Mouse (Mus musculus): Measurements from ENCODE around the gene Bcl2l12. TPM values are rescaled to one million over a fixed set of nuclear protein-coding genes. Genes with fewer than 3 reads are reported as not detected.

Gene Bcl2l12
- 13.3 TPM for polyA plus RNA-seq (2012; fragmentation: generic; extraction: Trizol)

- peaks cover 20% of the 10 kb centered on the region for H3K79me2 ChIP-seq (ENCODE audit: control insufficient read depth, insufficient read depth)
- TF ChIP-seq TCF12 (IDR thresholded peaks at IDR 0.05; ENCODE audit: insufficient read depth, poor library complexity, severe bottlenecking): no peak
- no peak for TF ChIP-seq CEBPB (IDR thresholded peaks at IDR 0.05; ENCODE audit: insufficient read depth, poor library complexity, severe bottlenecking)
- peak in 2 of 3 experiments; percentile 75 to 82 for TF ChIP-seq MYOD1 (IDR thresholded peaks at IDR 0.05; ENCODE audit: control insufficient read depth in 1 of 3, insufficient read length in 2 of 3, low read depth in 2 of 3)
- peak; percentile 29 for TF ChIP-seq POLR2A (IDR thresholded peaks at IDR 0.05; ENCODE audit: insufficient read length, low read depth)
- TF ChIP-seq E2F4 (IDR thresholded peaks at IDR 0.05; ENCODE audit: insufficient read depth): no peak
- TF ChIP-seq MAX (IDR thresholded peaks at IDR 0.05; ENCODE audit: low read depth): no peak
- TF ChIP-seq SRF (IDR thresholded peaks at IDR 0.05; ENCODE audit: control insufficient read depth, insufficient read length, low read depth): no peak
- TF ChIP-seq REST (IDR thresholded peaks at IDR 0.05; ENCODE audit: insufficient read depth, insufficient read length): no peak
- peak; percentile 92 for TF ChIP-seq POLR2AphosphoS2 (IDR thresholded peaks at IDR 0.05; ENCODE audit: insufficient read length, low read depth)
- TF ChIP-seq MYOG (IDR thresholded peaks at IDR 0.05; ENCODE audit: control insufficient read depth in 1 of 3, insufficient read depth in 1 of 3, insufficient read length in 2 of 3, low read depth in 2 of 3): peak; percentile 12 to 90 (median 70)
- H3ac ChIP-seq (ENCODE audit: control insufficient read depth, insufficient read length): peak within 1 kb of the TSS; percentile 50
- no peaks in the 10 kb centered on the region for H3K36me3 ChIP-seq (ENCODE audit: control insufficient read depth, insufficient read depth)
- H3K27me3 ChIP-seq (ENCODE audit: control insufficient read depth, insufficient read depth, insufficient read length): no peaks in the 10 kb centered on the region
- peak within 1 kb of the TSS; percentile 90 for H3K4me2 ChIP-seq (ENCODE audit: low read depth)
- H3K4me3 ChIP-seq: peak within 1 kb of the TSS; percentile 86
Measured at GRCm38 (mm10) chr7:44998501-44998955, at the start of gene Bcl2l12. Bcl2l12 (minus strand) TSS chr7:44998712.

- H3K36me3 ChIP-seq (ENCODE audit: control insufficient read depth, insufficient read depth): peaks cover 9% of the 10 kb centered on the region
- TF ChIP-seq CEBPB (IDR thresholded peaks at IDR 0.05; ENCODE audit: insufficient read depth, poor library complexity, severe bottlenecking) (no peak), TCF12 (IDR thresholded peaks at IDR 0.05; ENCODE audit: insufficient read depth, poor library complexity, severe bottlenecking) (no peak), REST (IDR thresholded peaks at IDR 0.05; ENCODE audit: insufficient read depth, insufficient read length) (no peak), MYOD1 (IDR thresholded peaks at IDR 0.05; ENCODE audit: control insufficient read depth in 1 of 3, insufficient read length in 2 of 3, low read depth in 2 of 3) (no peak), MAX (IDR thresholded peaks at IDR 0.05; ENCODE audit: low read depth) (no peak), E2F4 (IDR thresholded peaks at IDR 0.05; ENCODE audit: insufficient read depth) (no peak), POLR2A (IDR thresholded peaks at IDR 0.05; ENCODE audit: insufficient read length, low read depth) (no peak)
- H3K79me2 ChIP-seq (ENCODE audit: control insufficient read depth, insufficient read depth): peaks cover 13% of the 10 kb centered on the region
- no peak overlapping the region for H3K4me3 ChIP-seq
- H3ac ChIP-seq (ENCODE audit: control insufficient read depth, insufficient read length): no peak overlapping the region
- H3K4me2 ChIP-seq (ENCODE audit: low read depth): no peak overlapping the region
- H3K27me3 ChIP-seq (ENCODE audit: control insufficient read depth, insufficient read depth, insufficient read length): no peaks in the 10 kb centered on the region
Measured at GRCm38 (mm10) chr7:45047491-45047890, 49.0 kb upstream of the Bcl2l12 start.

DNA sequence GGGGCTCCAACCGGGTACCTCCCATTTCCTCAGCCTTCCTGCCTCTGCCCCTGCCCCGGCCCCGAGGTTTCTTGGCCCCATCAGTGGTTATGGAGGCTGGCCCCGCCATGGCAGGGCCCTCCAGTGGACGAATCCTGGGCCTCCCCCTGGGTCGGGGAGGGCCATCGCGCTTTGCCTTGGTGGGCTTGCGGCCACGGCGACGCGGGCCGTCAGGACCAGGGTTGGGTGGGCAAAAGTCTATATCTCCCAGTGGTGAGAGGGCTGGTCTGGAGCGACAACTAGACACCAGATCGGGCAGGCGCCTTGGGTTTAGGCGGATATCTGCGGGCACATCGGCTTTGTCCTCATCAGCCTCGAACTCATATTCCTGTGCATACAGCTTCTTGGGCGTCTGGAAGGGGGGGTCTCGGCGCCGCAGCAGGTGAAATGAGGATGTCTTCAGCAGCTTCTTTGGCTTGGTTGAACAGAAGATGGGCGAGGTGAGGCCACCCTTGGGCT, 48.4 kb upstream of the Bcl2l12 start:
- no peak for TF ChIP-seq MYOD1 (IDR thresholded peaks at IDR 0.05; ENCODE audit: control insufficient read depth in 1 of 3, insufficient read length in 2 of 3, low read depth in 2 of 3)
- TF ChIP-seq TCF12 (IDR thresholded peaks at IDR 0.05; ENCODE audit: insufficient read depth, poor library complexity, severe bottlenecking): no peak
- TF ChIP-seq SRF (IDR thresholded peaks at IDR 0.05; ENCODE audit: control insufficient read depth, insufficient read length, low read depth): no peak
- TF ChIP-seq MAX (IDR thresholded peaks at IDR 0.05; ENCODE audit: low read depth): no peak
- no peak for TF ChIP-seq CEBPB (IDR thresholded peaks at IDR 0.05; ENCODE audit: insufficient read depth, poor library complexity, severe bottlenecking)
- no peak for TF ChIP-seq USF1 (IDR thresholded peaks at IDR 0.05; ENCODE audit: low read depth)
- no peak for TF ChIP-seq POLR2A (IDR thresholded peaks at IDR 0.05; ENCODE audit: insufficient read length, low read depth)
- TF ChIP-seq POLR2AphosphoS2 (IDR thresholded peaks at IDR 0.05; ENCODE audit: insufficient read length, low read depth): no peak
- TF ChIP-seq MYOG (IDR thresholded peaks at IDR 0.05; ENCODE audit: control insufficient read depth in 1 of 3, insufficient read depth in 1 of 3, insufficient read length in 2 of 3, low read depth in 2 of 3): no peak
- no peak for TF ChIP-seq TCF3 (IDR thresholded peaks at IDR 0.05; ENCODE audit: insufficient read length, low read depth)
- TF ChIP-seq E2F4 (IDR thresholded peaks at IDR 0.05; ENCODE audit: insufficient read depth): no peak
- no peak for TF ChIP-seq REST (IDR thresholded peaks at IDR 0.05; ENCODE audit: insufficient read depth, insufficient read length)
- Histone ChIP-seq H3K4me2 (ENCODE audit: low read depth) (no peak overlapping the region), H3ac (ENCODE audit: control insufficient read depth, insufficient read length) (no peak overlapping the region), H3K4me3 (no peak overlapping the region), H3K36me3 (ENCODE audit: control insufficient read depth, insufficient read depth) (peaks cover 9% of the 10 kb centered on the region), H3K27me3 (ENCODE audit: control insufficient read depth, insufficient read depth, insufficient read length) (no peaks in the 10 kb centered on the region), H3K79me2 (ENCODE audit: control insufficient read depth, insufficient read depth) (peaks cover 9% of the 10 kb centered on the region)

- Histone ChIP-seq H3K79me2 (ENCODE audit: control insufficient read depth, insufficient read depth) (no peaks in the 10 kb centered on the region), H3K4me3 (no peak overlapping the region), H3K27me3 (ENCODE audit: control insufficient read depth, insufficient read depth, insufficient read length) (no peaks in the 10 kb centered on the region), H3K4me2 (ENCODE audit: low read depth) (no peak overlapping the region), H3ac (ENCODE audit: control insufficient read depth, insufficient read length) (no peak overlapping the region), H3K36me3 (ENCODE audit: control insufficient read depth, insufficient read depth) (peaks cover 14% of the 10 kb centered on the region)
- TF ChIP-seq POLR2AphosphoS2 (IDR thresholded peaks at IDR 0.05; ENCODE audit: insufficient read length, low read depth) (no peak), MYOG (IDR thresholded peaks at IDR 0.05; ENCODE audit: control insufficient read depth in 1 of 3, insufficient read depth in 1 of 3, insufficient read length in 2 of 3, low read depth in 2 of 3) (no peak), E2F4 (IDR thresholded peaks at IDR 0.05; ENCODE audit: insufficient read depth) (no peak)
Measured at GRCm38 (mm10) chr7:45045741-45046140, 47.2 kb upstream of the Bcl2l12 start.

DNA sequence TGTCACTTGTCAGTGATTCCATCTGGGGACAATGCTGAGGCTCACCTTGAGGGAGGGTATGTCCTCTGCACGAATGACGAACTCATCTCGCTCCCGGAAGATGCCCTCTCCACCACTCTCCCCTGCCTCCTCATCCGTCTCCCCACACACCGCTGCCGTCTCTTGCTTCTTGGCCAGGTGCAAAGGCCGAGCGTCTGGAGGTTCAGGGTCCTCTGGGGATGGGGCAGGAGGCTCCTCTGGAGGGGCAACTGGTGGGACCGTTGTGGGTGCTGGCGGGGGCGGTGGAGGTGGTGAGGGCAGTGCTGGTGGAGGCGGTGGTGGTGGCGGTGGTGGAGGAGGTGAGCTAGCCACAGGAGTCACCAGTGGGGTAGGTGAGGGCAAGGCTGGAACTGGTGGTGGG, 44.8 kb upstream of the Bcl2l12 start:
- Histone ChIP-seq H3K36me3 (ENCODE audit: control insufficient read depth, insufficient read depth) (peaks cover 14% of the 10 kb centered on the region), H3K4me3 (no peak overlapping the region), H3ac (ENCODE audit: control insufficient read depth, insufficient read length) (no peak overlapping the region), H3K27me3 (ENCODE audit: control insufficient read depth, insufficient read depth, insufficient read length) (no peaks in the 10 kb centered on the region), H3K79me2 (ENCODE audit: control insufficient read depth, insufficient read depth) (peaks cover 4% of the 10 kb centered on the region), H3K4me2 (ENCODE audit: low read depth) (no peak overlapping the region)
- TF ChIP-seq CEBPB (IDR thresholded peaks at IDR 0.05; ENCODE audit: insufficient read depth, poor library complexity, severe bottlenecking): no peak
- no peak for TF ChIP-seq SRF (IDR thresholded peaks at IDR 0.05; ENCODE audit: control insufficient read depth, insufficient read length, low read depth)
- no peak for TF ChIP-seq TCF12 (IDR thresholded peaks at IDR 0.05; ENCODE audit: insufficient read depth, poor library complexity, severe bottlenecking)
- TF ChIP-seq POLR2AphosphoS2 (IDR thresholded peaks at IDR 0.05; ENCODE audit: insufficient read length, low read depth): no peak
- no peak for TF ChIP-seq MYOG (IDR thresholded peaks at IDR 0.05; ENCODE audit: control insufficient read depth in 1 of 3, insufficient read depth in 1 of 3, insufficient read length in 2 of 3, low read depth in 2 of 3)
- no peak for TF ChIP-seq E2F4 (IDR thresholded peaks at IDR 0.05; ENCODE audit: insufficient read depth)
- no peak for TF ChIP-seq MYOD1 (IDR thresholded peaks at IDR 0.05; ENCODE audit: control insufficient read depth in 1 of 3, insufficient read length in 2 of 3, low read depth in 2 of 3)
- no peak for TF ChIP-seq REST (IDR thresholded peaks at IDR 0.05; ENCODE audit: insufficient read depth, insufficient read length)
- no peak for TF ChIP-seq USF1 (IDR thresholded peaks at IDR 0.05; ENCODE audit: low read depth)
- TF ChIP-seq MAX (IDR thresholded peaks at IDR 0.05; ENCODE audit: low read depth): no peak
- no peak for TF ChIP-seq POLR2A (IDR thresholded peaks at IDR 0.05; ENCODE audit: insufficient read length, low read depth)
- no peak for TF ChIP-seq TCF3 (IDR thresholded peaks at IDR 0.05; ENCODE audit: insufficient read length, low read depth)
